Mouse (Mus musculus) induced T-regulatory cell, adult 2 months (primary cell): Measurements from ENCODE around the gene Kif22.

Experiments
- DNase-seq: peaks from one replicate; pipeline ENCODE4 v3.0.0-alpha.2; 2012; ENCODE audit warnings: low read depth

Kif22 gene

GRCm38 (mm10) chr7:126983113-126983512 lies 59.2 kb downstream of the Kif22 start:
- no peak for DNase-seq

GRCm38 (mm10) chr7:126982054-126982453 lies 60.2 kb downstream of the Kif22 start:
- DNase-seq, result no peak

GRCm38 (mm10) chr7:126981601-126982000 lies 60.7 kb downstream of the Kif22 start:
- DNase-seq, result no peak

GRCm38 (mm10) chr7:126978841-126979240 lies 63.4 kb downstream of the Kif22 start:
- DNase-seq, result peak; percentile 59
